Mouse (Mus musculus) ovary, postnatal 10 days (tissue): ENCODE measurements around the gene Cd9.

Source experiments
- DNase-seq: peaks from one replicate; pipeline ENCODE4 v3.0.0; 2022; ENCODE audit warnings: low spot score

The Cd9 gene

GRCm38 (mm10) chr6:125473939-125474338 lies 20.7 kb downstream of the Cd9 start:
- no peak for DNase-seq

DNA sequence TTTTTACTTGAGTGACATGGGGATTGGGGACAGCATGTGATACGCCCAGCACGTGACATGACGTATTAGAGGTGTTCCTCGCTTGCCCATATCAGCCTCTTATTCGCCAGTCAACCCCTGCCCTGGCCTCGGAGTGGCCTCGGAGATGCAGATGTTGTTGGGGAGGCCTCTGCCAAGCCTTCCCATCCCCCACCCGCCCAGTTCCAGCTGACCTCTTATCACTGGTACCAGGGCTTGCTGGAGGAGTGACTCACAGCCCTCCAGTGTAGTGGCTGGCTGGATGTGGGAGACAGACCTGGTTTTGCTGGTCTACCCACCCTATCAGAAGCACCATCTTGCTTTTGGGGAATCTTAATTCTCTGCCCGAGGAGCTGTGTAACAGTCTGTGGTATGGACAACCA lies 21.3 kb downstream of the Cd9 start:
- no peak for DNase-seq

DNA sequence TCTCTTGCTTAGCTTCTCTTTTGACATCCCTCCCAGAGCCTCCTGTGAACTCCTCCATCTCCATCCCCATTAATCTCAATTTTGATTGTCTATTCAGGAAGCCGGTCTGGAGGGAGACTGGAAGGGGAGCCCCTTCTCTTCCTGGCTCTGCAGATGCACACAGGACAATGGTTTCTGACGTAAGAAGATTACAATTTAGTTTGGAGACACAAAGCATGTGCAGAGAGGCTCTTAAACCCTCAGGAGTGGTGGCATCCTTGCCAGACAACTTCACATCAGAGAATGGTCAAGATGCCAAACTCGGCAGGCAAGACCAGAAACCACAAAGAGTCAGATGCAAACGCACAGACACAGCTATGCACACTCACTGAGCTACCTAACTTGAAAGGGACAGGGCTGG lies 22.7 kb downstream of the Cd9 start:
- no peak for DNase-seq

DNA sequence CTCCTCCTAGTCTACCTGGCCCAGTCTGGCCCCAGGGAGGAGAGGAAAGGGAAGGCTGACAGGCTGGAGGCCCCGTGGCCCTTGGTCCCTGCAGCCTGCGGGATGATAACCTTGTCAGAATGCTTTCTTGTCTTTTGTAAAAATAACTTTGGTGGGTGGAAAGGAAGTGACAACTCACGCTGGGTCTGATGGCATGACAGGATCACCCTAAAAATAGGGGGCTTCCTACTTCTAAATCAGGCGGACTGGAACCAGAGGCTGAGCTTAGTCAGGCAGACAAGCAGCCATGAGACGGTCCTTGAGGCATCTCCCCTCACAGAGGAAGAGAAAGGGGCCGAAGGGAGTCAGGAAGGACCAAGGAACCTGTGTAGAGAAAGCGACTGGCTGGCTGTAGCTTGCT lies 23.3 kb downstream of the Cd9 start:
- no peak for DNase-seq

DNA sequence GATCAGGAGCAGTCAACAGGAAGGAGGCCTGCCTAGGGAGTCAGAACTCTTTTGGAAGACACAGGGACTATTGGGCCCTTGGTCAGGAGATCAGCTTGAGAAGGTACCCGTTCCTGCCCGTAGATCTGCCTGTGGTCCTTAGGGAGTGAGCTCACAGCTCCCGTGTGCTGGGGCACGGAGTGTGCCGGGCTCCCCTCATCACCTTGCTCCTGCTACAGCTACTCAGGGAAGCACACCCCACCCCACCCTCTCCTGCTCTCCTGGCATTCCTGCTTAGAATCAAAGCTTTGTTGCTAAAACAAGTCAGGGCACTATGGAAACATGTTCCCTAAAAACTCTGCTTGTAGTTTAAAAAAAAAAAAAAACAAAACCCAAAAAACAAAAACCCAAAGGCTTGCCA lies 24.0 kb downstream of the Cd9 start:
- DNase-seq = no peak

DNA sequence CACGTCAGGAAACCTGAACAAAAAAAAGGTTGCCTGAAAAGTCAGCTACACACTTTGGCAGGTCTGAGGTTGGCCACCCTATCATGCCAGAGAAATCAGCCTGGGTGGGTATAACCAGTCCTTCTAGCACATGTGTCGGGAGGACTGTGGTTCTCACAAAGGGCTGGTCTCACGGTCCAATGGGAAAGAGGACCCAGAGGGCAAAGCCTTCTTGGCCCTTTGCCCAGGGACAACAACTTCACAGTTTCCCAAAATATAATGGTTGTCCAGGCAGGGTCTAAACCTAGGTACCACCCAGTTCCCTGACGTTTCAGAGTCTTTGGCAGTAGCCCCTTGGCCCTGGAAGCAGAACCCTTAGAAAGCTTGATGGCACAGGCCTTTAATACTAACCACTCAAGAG lies 25.4 kb downstream of the Cd9 start:
- no peak for DNase-seq

GRCm38 (mm10) chr6:125468179-125468960 lies 26.2 kb downstream of the Cd9 start:
- DNase-seq = no peak

- no peak for DNase-seq
Observed at GRCm38 (mm10) chr6:125467301-125467715, 27.3 kb downstream of the Cd9 start.

DNA sequence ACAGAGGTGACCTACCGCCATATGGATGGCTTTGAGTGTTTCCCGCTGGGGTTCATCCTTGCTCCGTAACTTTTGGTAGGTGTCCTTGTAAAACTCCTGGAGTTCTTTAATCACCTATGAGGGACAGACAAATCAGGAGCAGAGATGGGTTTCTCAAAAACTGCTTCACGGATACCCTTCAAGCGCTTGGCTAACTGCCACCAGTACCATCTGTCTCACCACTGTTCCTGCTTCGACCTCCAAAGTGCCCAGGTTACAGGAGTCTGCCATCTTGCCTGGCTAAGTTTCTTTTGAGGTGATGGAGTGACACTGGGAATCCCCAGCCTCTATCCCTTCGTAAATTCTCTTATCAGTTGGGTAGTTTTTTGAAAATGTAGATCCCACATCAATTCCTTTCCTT lies 32.3 kb downstream of the Cd9 start:
- DNase-seq = no peak

DNA sequence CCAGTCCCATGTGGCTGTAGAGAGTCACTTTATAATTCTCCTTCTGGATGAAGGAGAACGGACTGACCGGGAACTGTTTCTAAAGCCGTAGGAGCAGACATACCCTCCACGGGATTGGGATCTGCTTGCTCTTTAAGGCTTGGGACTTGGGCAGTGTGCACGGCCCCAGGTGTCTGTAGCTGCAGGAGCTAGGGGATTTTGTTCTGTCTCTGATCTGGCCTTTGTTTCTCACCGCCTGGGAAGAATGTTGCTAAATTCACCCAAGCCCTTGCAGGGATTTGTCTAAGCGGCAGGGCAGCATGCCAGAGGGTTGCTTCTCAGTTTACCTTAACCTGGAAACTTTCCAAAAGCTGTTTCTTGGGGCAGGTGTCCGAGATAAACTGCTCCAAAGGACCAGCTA lies 32.8 kb downstream of the Cd9 start:
- DNase-seq = no peak

GRCm38 (mm10) chr6:125461325-125461724 lies 33.3 kb downstream of the Cd9 start:
- DNase-seq = no peak

- DNase-seq = no peak
Observed at GRCm38 (mm10) chr6:125460589-125460988, 34.0 kb downstream of the Cd9 start.

DNA sequence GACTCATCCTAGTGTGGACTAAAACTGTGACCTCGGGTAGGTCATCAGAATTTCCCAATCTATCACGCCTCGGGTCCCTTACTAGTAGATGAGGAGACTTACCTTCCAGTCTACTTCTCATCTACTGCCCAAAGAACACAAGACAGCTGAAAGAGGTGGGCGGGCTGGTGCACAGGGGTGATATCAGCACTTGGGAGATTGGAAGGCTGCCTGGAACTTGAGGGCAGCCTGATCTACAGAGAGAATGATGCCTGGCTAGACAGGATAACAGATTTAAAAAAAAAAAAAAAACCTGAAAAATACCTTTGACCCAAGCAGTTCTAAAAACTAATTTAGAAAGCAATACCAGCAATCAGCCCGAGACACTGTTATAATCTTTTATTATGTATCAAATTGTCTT lies 34.7 kb downstream of the Cd9 start:
- DNase-seq = no peak

GRCm38 (mm10) chr6:125455806-125456520 lies 38.6 kb downstream of the Cd9 start:
- no peak for DNase-seq

- no peak for DNase-seq
Observed at GRCm38 (mm10) chr6:125454731-125455130, 39.9 kb downstream of the Cd9 start.

DNA sequence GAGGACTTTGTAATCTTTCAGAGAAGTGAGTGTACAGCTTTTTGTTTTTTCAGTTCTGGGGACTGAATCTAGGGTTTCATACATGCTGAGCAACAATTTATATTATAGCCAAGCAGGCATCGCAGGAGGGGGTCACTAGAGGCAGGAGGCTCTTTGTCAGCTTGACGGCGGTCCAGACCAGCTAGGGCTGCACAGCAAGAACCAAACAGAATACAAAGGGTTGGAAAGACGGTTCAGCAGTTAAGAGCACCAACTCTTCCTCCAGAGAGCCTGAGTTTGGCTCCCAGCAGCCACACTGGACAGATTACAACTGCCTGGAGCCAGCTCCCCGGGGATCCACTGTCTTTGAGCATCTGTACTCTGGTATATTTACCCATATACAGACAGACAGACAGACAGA lies 40.3 kb downstream of the Cd9 start:
- no peak for DNase-seq

- DNase-seq = no peak
Observed at GRCm38 (mm10) chr6:125447660-125448059, 46.9 kb downstream of the Cd9 start.

DNA sequence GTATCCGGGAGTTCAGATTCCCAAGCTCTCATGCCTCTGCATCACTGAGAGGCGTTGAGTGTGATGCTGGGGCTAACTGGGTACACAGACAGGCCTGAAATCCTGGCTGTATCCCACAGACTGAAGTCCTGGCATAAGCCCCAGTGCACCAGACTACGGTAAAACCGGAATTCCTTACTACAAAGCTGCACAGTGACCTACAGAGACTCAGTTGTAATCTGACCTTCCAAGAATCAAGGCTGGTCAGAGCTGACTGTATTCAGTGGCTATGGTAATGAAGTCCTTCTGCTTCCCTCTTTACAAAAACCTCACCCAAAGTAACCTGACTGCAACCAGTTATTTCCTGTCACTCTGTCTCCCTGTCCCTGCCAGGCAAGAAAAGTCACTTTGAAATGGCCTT lies 47.4 kb downstream of the Cd9 start:
- DNase-seq = no peak

GRCm38 (mm10) chr6:125445381-125445780 lies 49.2 kb downstream of the Cd9 start:
- DNase-seq = no peak

DNA sequence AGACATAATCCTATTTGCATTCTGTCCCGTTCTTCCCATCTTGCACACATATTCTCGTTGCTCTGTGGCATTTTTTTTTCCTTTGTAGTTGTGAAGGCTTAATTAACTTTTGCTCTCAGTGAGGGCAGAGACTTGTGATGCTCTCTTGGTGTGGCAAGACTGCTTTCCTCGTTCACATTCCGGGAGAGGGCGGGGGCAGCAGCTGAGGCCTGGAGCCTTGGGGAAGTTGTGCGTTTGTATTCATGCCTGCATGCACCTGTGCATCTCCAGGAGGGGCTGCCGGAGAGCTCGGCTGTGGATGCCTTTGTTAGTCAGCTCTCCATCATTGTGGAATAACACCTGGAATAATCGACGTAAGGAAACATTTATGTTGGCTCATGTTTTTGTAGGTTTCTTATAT lies 52.0 kb downstream of the Cd9 start:
- no peak for DNase-seq

- DNase-seq = no peak
Observed at GRCm38 (mm10) chr6:125436753-125437152, 57.8 kb downstream of the Cd9 start.

DNA sequence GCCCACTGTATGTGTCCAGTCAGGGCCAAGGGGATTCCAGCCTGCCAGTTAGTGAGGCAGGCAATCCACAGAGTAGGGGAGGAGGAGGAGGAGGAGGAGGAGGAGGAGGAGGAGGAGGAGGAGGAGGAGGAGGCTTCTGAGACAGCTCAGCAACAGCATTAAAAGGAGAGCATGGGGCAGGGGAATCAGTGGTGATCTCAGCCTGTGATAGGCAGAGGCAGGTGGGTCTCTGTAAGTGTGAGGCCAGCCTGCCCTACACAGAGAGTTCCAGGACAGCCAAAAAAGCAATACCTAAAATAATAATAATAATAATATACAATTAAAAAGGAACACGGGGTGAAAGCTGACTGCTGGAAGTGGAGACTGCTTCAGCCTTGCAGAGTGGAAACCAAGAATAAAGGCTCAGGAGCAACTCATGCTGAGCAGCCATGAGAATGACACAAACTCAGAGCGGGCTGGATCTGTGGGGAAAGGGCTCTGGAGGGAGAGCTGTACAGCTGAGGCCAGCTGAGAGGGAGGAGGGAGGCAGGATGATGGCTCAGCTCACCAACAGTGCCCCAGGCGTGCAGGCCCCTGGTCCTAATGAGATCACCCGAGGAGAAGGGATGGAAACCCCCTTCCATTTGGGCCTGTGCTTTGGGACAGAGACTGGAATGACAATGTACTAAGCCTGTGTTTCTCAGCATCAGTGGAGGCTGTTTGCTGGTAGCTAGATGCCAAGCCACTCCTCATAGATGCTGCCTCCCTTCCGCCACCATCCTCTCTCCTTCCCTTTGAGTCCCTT lies 59.7 kb downstream of the Cd9 start:
- DNase-seq = no peak
